Mouse (Mus musculus): ENCODE data around the gene Retreg2. TPM values are rescaled to one million over a fixed set of nuclear protein-coding genes. Genes with fewer than 3 reads are reported as not detected.
A peak's percentile ranks its signal among the peaks of the same experiment; 100 is the strongest.

Retreg2 gene
- polyA plus RNA-seq, 1 experiment from 2014 or later, result 49.3 TPM

DNA sequence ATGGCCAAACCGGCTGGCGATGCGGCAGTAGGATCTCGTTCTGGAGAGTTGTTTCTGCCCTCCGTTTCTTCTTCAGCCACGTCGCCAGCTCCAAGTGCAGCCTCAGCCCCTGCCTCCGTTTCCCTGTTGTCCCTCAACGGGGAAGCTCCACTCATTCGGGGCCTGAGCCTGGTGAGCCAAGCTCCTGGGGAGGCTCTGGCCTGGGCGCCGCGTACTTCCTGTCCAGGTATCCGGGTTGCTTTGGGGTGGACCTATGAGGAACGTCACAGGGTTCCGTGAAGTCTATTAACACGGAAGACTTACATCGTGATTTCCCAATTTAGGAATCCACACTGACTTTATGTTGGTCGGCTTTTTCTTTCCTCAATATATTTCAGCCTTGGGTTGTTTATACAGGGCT lies 49.9 kb downstream of the Retreg2 start:
- DNase-seq (ENCODE audit: low spot score) (peak; percentile 57), ATAC-seq (ENCODE audit: low read depth) (peak; percentile 34; the same call in 1 of the 2 replicates)
- Histone ChIP-seq H3K4me1 (ENCODE audit: control insufficient read depth, insufficient read depth, low read length) (peaks cover 17% of the 10 kb centered on the region), H3K4me2 (ENCODE audit: low read depth, low read length) (peak overlapping the region; percentile 90), H3K27ac (replicated peaks; ENCODE audit: low read depth, low read length) (peak overlapping the region; percentile 94), H3K4me3 (ENCODE audit: low read depth, low read length) (peak overlapping the region; percentile 77), H3K36me3 (ENCODE audit: control insufficient read depth, insufficient read depth, low read length) (peaks cover 44% of the 10 kb centered on the region), H3K9me3 (ENCODE audit: control insufficient read depth, low read length) (no peaks in the 10 kb centered on the region), H3K27me3 (replicated peaks; ENCODE audit: control insufficient read depth, insufficient read depth, low read length) (no peaks in the 10 kb centered on the region), H3K9ac (ENCODE audit: low read depth, low read length) (peak overlapping the region; percentile 90)
- WGBS, result under 1% methylated on average over 19 of the region's 19 CpGs

Other genes with a start within 250 kb of the Retreg2 start
- gene Cryba2, start 249.6 kb upstream of the Retreg2 start, polyA plus RNA-seq (2014; fragmentation: Nextera tagmentation; extraction: Ambion mirVana), result not detected in 2 replicates
- 0.25 and 1.2 TPM in 2 replicates for gene Cfap65, start 207.2 kb upstream of the Retreg2 start, polyA plus RNA-seq (2014; fragmentation: Nextera tagmentation; extraction: Ambion mirVana)
- 2.0 and 2.2 TPM in 2 replicates for gene Ihh, start 191.1 kb upstream of the Retreg2 start, polyA plus RNA-seq (2014; fragmentation: Nextera tagmentation; extraction: Ambion mirVana)
- gene Nhej1, start 17.6 kb upstream of the Retreg2 start, polyA plus RNA-seq (2014; fragmentation: Nextera tagmentation; extraction: Ambion mirVana), result 10.3 and 11.5 TPM in 2 replicates
- 0.08 and 0.13 TPM in 2 replicates for gene Slc23a3, start 8.9 kb upstream of the Retreg2 start, polyA plus RNA-seq (2014; fragmentation: Nextera tagmentation; extraction: Ambion mirVana)
- gene Cnppd1, start 67 bp upstream of the Retreg2 start, polyA plus RNA-seq (2014; fragmentation: Nextera tagmentation; extraction: Ambion mirVana), result 35.9 and 41.4 TPM in 2 replicates
- gene Zfand2b, start 25.9 kb downstream of the Retreg2 start, polyA plus RNA-seq (2014; fragmentation: Nextera tagmentation; extraction: Ambion mirVana), result 37.0 and 37.6 TPM in 2 replicates
- 21.7 and 24.5 TPM in 2 replicates for gene Abcb6, start 37.6 kb downstream of the Retreg2 start, polyA plus RNA-seq (2014; fragmentation: Nextera tagmentation; extraction: Ambion mirVana)
- gene Ankzf1, start 49.4 kb downstream of the Retreg2 start, polyA plus RNA-seq (2014; fragmentation: Nextera tagmentation; extraction: Ambion mirVana), result 16.8 and 21.8 TPM in 2 replicates
- 31.9 and 32.7 TPM in 2 replicates for gene Atg9a, start 49.4 kb downstream of the Retreg2 start, polyA plus RNA-seq (2014; fragmentation: Nextera tagmentation; extraction: Ambion mirVana)
- 13.0 and 17.6 TPM in 2 replicates for gene Glb1l, start 68.0 kb downstream of the Retreg2 start, polyA plus RNA-seq (2014; fragmentation: Nextera tagmentation; extraction: Ambion mirVana)
- gene Stk16, start 68.1 kb downstream of the Retreg2 start, polyA plus RNA-seq (2014; fragmentation: Nextera tagmentation; extraction: Ambion mirVana), result 97.1 and 103 TPM in 2 replicates
- gene Tuba4a, start 77.1 kb downstream of the Retreg2 start, polyA plus RNA-seq (2014; fragmentation: Nextera tagmentation; extraction: Ambion mirVana), result 59.6 and 76.1 TPM in 2 replicates
- gene A630095N17Rik, start 89.3 kb downstream of the Retreg2 start, polyA plus RNA-seq (2014; fragmentation: Nextera tagmentation; extraction: Ambion mirVana), result not detected in 2 replicates
- 20.0 and 21.0 TPM in 2 replicates for gene Dnajb2, start 93.6 kb downstream of the Retreg2 start, polyA plus RNA-seq (2014; fragmentation: Nextera tagmentation; extraction: Ambion mirVana)
- gene Ptprn, start 121.7 kb downstream of the Retreg2 start, polyA plus RNA-seq (2014; fragmentation: Nextera tagmentation; extraction: Ambion mirVana), result 2.0 and 2.9 TPM in 2 replicates
- gene Resp18, start 135.6 kb downstream of the Retreg2 start, polyA plus RNA-seq (2014; fragmentation: Nextera tagmentation; extraction: Ambion mirVana), result 6.0 and 6.9 TPM in 2 replicates
- 115 and 128 TPM in 2 replicates for gene Dnpep, start 175.2 kb downstream of the Retreg2 start, polyA plus RNA-seq (2014; fragmentation: Nextera tagmentation; extraction: Ambion mirVana)
- gene Des, start 217.6 kb downstream of the Retreg2 start, polyA plus RNA-seq (2014; fragmentation: Nextera tagmentation; extraction: Ambion mirVana), result 159 and 218 TPM in 2 replicates
- gene Speg, start 232.5 kb downstream of the Retreg2 start, polyA plus RNA-seq (2014; fragmentation: Nextera tagmentation; extraction: Ambion mirVana), result 20.2 and 20.3 TPM in 2 replicates

Data from embryonic facial prominence, embryonic 14.5 days (tissue).